Mouse (Mus musculus) C2C12 (cell line): Measurements from ENCODE around the gene Smg6.

Source experiments
- CEBPB ChIP-seq: IDR thresholded peaks from one replicate; pipeline ENCODE4 v1.6.1; 2011; ENCODE audit warnings: low read depth, mild to moderate bottlenecking, control low read depth, moderate library complexity
- CTCF ChIP-seq: IDR thresholded peaks from one replicate; pipeline ENCODE4 v1.5.1; 2011; ENCODE audit not compliant: control insufficient read depth, insufficient read depth, insufficient read length
- FOSL1 ChIP-seq: IDR thresholded peaks from one replicate; pipeline ENCODE4 v1.8.0; 2011; ENCODE audit warnings: mild to moderate bottlenecking, low read length; ENCODE audit not compliant: poor library complexity, insufficient read depth, severe bottlenecking
- MAX ChIP-seq: IDR thresholded peaks from one replicate; pipeline ENCODE4 v1.6.1; 2011; ENCODE audit warnings: mild to moderate bottlenecking, control low read depth
- MYOD1 ChIP-seq: IDR thresholded peaks from one replicate; pipeline ENCODE4 v1.6.1; 2011; ENCODE audit warnings: low read depth; ENCODE audit not compliant: control insufficient read depth, insufficient read length
- MYOG ChIP-seq: IDR thresholded peaks from one replicate; pipeline ENCODE4 v1.6.1; 2011; ENCODE audit not compliant: control insufficient read depth, insufficient read length; ENCODE audit errors: extremely low read depth
- USF1 ChIP-seq: IDR thresholded peaks from one replicate; pipeline ENCODE4 v1.6.1; 2011; ENCODE audit warnings: low read depth, mild to moderate bottlenecking, control low read depth, moderate library complexity

GRCm38 (mm10) chr11:75164750-75165149 is 239.1 kb downstream of the Smg6 start:
- TF ChIP-seq CTCF = no peak
- TF ChIP-seq MAX = no peak
- TF ChIP-seq MYOD1 = no peak
- TF ChIP-seq USF1 = no peak
- TF ChIP-seq CEBPB = no peak
- no peak for TF ChIP-seq MYOG
- TF ChIP-seq FOSL1 = no peak
